Mouse (Mus musculus): ENCODE measurements at regions not wholly inside any gene's neighbourhood (a gene's known extent, or its start where the extent isn't known, plus 50 kb on each side); places are given as distances from the start of the nearest gene placed in this dataset.

DNA sequence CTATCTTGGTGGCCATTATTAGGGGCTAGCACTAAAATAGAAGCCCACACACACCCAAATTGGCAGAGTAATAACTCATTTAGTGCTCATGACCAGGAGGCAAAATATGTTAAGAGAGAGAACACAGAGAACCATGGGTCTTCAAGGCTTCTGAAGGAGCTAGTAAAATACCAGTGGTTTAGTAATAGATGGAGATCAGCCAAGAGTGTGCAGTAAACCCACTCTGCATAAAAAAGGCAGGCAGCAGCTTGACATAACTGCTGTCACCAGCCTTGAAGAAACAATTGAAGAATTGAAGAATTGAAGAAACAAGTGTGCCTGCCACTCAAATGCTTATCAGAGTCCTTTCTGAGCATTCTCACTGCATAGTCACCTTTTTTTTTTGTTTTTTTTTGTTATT is 227.9 kb downstream of the Csl start:
- no peak for DNase-seq (ENCODE audit: extremely low spot score)

DNA sequence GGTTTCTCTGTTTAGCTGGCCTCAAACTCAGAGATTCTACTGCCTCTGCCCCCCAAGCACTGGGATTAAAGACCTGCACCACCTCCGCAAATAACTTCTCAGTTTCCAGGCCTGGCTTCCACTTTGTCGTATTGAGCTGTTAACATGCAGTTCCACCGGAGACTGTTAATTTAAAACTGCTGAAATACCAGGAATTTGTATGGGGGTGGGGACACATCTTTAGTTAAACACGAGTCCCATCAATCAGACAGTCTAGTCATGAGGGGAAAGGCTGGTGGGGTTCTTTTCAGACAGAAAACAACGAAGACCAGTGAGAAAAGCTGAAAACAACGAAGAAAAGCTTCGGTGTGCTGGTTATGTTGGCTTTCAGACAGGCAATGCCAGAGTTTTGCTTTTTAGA is 227.5 kb downstream of the Csl start:
- DNase-seq (ENCODE audit: extremely low spot score), result no peak

DNA sequence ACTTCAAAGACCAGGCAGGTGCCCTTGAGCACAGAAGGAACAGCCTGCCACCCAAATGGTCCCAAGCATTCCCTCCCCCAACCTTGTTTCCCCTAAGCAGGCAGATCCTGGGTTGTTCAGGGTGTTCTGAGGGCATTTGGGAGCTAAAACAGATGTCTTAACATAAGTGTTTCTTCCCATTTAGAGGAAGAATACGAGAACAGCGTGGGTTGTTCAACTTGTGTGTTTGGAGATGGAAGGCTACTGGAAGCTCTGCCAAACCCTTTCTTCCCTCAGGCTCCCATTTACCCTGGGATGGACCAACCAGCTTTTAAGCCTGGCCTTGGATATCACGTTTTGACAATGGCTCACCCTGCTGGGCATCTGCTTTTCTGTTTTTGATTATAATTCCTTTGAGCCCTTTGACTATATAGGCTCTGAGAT is 226.8 kb downstream of the Csl start:
- DNase-seq (ENCODE audit: extremely low spot score), result peak; percentile 24

DNA sequence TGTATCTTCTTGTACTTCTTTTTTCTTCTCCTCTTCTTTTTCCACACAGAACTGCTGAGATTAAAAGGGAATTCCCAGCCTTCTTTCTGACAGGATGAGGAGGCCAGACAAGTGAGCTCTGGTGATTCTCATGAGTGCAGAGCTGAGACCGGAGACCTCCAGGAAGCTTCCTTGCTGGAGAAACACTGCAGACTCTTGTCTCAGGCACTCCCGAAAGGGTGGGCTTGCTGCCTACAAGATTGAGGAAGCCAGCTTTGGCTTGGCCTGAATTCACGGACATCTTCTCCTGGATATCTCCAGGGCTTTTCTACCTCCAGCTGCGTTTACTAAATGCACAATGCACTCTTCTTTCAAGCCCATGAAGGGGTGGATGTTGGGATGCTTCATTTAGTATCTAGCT is 226.0 kb downstream of the Csl start:
- DNase-seq (ENCODE audit: extremely low spot score), result no peak

DNA sequence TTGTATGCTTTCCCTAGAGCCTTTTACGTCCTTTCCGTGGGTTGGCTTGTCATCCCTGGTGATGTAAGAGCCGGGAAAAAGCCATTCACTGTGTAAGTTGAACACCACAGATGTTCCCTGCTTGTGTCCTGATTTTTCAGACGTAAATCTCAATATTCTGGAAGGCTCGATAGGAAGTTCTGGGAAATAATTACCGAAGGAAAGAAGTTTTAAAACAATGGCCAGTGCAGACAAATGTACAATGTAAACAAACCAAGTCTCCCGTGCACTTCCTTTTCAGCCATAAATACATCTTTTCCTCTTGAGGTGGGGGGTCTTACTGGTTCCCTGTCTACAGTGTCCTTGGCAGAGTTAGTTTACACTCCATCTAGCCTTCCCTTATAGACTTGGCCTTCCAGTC is 225.2 kb downstream of the Csl start:
- DNase-seq (ENCODE audit: extremely low spot score), result no peak

DNA sequence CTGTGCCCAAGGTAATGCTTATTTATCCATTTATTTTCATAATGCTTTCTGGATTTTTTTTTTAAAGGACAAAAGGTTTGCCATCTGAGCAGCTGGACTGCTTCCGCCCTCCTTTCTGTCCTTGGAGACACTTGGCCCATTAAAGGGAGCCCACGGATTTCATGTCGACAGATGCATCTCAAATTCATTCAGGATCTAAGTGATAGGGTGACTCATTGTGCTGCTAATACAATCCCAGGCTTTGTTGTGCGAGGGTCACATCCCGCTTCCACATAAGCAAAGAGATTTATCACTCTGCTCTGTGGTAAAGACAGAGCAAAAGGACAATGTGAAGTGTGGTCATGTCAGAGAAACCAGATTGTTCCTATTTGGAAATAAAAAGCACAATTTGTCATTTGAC is 220.8 kb downstream of the Csl start:
- DNase-seq (ENCODE audit: extremely low spot score), result no peak

DNA sequence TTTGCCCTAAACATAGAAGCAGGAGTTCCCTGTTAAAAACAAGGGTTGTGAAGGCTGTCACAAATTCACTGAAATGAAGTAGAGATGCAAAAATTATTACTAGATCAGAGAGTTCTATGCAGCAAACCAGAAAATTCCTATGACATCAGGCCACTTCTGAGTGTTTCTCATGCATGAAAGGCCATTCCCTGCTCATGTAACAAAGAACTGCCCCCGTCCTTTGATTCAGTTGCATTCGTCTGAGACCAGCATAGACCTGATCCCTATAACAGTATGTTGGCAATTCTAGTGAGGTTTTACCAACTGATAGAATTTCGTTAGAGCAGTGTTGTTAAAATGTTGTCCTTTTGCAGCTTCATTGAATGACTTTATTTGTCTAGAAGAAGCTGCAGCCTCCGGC is 207.1 kb downstream of the Csl start:
- no peak for DNase-seq (ENCODE audit: extremely low spot score)

DNA sequence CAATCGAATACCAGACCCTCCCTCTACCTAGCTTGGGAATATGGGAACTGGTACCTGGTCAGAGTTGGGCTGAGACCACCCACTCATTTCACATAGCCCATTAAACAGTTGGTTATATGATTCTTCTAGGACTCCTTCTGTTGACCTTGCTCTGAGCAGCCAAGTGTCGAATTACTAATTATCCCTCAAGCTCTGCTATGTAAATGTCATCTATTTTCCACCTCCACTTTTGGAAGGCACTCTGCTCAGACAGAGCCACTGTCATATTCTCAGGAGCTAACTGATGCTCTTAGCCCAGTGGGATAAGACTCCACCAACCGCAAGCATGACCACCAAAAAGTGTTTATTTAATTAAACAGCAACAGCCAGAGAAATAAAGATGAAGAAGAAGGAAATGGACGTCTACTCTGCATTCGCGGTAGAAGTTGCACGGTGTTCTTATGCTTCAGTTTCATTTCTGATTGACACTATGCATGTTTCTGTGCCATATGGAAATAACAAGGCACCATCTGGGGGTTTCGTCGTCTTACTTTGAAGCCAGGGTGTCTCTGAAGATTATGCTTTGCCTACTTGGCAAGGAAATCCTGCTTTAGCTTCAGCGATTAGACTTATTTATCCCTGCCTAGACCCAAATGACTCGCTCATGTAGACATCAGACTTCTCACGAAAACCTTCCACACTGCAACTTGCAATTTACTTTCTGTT is 206.5 kb downstream of the Csl start:
- no peak for DNase-seq (ENCODE audit: extremely low spot score)

DNA sequence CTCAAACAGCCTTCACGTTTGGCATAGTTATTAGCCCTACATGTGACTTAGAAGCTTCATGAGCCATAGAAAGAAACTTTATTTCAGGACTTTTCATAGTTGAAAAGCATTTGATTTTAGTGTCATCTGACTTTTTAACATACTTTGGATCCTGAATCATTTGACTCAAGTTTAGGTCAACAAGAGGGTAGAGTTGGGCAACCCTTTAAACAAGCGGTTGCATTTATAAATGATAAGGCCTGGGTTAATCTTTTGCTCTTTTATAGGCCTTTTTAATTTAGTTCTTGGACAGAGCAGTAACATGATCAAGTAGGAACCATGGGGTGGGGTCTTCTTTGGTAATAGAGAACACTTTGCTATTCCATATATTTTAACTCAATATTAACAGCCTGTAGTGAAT is 204.4 kb downstream of the Csl start:
- DNase-seq (ENCODE audit: extremely low spot score), result no peak

DNA sequence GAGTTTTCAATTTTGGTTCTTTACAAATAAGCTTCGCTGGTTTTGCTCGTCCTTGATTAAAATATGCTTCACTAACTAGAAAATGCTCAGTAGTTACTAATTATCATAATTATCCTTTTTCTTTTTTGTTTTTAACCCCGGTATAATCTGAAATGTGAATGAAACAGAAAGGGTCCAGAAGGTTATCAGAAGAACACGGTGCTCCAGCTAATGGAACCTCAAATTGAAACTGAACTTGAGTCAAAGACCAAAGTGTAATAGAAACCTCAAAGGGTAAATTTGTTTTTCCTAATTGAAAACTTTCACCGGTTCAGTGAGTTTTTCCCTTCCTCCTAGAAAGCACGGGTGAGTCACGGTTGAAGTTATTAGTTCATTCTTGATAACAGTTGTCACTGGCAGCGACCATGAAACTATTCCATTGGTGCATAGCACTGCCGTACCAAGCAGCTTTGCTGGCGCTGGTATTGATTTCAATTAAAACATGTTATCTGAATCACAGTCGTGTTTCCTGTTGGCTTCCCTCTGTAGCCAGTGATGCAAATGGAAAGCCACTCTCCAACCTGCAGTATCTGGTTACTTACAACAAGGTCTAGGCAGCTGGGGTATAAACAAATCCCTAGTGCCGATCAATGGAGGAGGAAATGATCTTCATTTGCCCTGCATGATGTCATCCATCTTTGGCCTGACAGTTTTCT is 203.7 kb downstream of the Csl start:
- peak; percentile 34 for DNase-seq (ENCODE audit: extremely low spot score)

DNA sequence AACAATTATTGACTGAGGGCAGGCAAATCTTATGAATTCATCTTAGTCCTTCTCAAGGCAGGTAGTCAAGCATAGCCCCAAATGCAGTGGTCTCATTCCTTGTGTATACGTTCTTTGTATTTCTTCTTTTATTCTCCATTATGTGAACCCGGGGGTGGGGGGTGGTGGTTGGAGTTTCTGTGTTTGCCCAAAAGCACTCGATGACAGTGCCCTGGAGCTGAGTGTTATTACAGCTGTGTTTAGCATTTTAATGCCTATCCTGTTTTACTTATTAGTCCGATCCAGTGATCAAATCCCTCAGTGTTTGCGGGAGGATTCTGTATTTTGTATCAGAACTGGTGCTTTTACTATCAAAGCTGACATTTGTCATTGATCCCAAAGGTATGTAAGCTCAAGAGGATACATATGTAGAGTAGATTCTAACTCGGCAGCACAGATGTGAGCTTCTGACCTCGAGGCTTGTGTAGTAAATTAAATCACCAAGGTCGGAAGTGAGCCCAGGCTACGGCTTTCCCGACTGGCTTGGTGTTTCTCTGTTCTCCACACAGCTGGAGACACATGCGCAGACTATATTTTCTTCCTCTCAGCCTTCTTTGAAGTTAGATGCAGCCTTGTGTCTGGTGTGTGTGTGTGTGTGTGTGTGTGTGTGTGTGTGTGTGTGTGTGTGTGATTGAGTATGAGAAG is 203.0 kb downstream of the Csl start:
- peak; percentile 46 for DNase-seq (ENCODE audit: extremely low spot score)

DNA sequence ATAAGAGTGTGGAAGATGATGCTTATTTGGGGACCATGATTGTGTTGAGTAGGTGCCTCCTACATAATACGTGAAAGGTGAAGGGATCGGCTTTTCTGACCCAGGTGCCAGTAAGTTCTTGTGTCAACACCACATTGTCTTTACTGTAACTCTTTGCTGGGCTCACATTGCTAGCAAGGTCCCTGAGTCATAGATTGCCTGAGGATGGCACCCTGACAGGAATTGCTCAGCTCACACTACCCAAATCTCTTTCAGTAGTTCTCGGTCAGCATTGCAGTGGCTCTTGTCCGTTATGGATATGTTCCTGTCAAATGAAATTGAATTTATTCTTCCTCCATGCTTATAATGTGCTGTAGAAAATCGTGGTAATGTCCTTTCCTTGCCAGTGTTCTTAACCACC is 200.8 kb downstream of the Csl start:
- DNase-seq (ENCODE audit: extremely low spot score), result no peak

DNA sequence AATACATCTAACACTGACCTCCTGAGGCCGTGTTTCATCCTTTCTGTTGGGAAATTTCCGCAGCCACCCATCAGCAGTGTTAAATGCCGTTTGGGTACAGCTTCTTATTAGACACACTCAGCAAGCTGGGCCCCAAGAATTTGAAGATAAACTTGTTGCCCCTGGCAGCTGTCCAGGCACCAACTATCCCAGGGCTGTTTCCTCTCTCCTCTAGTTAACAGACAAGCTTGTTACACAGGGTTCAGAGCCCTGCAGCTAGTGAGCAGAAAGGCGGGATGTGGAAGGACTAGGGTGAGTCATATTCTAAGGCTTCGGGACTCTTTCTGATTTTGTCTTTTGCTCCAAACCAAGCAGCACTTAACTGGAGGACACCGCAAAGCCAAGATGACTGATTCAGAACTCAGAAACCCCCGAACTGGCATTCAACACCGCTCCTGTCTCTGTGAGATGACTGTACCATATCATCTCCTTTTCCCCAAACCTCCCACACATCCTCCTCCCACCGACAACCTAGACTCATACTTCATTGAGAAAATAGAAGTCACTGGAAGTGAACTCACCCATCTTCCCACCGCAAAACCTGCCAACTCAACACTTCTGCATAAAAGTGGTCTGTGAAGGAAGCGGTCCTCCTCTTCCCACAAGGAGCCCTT is 198.2 kb downstream of the Csl start:
- no peak for DNase-seq (ENCODE audit: extremely low spot score)

DNA sequence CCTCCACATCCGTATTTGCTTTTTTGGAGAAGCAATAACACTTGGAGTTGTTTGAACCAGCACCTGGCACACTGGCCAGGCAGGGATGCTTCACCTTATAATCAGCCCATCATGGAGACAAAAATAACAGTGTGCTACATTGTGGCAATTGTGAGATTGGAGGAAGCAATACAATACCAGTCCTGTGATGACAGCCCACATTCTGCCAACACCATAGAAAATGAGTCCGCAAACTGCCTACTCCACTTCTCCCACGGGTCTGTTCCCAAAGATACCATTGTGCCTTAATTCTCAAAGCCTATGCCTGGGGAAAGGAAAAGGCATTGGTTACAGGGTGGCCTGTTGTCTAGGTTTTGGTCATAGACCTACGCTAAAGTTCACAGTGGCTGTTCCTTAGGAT is 194.9 kb downstream of the Csl start:
- DNase-seq (ENCODE audit: extremely low spot score), result no peak

DNA sequence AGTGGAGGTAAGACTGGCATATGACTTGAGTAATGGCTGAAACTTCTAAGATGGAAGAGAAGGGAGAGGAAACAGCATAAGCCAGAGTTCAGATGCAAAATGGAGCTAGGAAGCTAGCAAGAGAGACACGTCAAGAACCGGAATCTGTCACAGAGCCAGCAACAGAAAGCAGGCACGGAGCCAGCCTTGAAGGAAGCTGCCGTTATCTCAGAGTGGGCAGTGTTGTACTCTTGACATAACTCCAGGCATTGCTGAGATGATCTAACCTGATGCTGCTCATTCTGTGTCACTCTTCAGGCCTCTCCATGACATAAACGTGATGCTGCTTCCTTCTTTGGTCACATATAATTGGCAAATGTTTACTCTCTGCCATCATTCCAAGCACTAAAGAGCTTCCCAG is 191.0 kb downstream of the Csl start:
- no peak for DNase-seq (ENCODE audit: extremely low spot score)

DNA sequence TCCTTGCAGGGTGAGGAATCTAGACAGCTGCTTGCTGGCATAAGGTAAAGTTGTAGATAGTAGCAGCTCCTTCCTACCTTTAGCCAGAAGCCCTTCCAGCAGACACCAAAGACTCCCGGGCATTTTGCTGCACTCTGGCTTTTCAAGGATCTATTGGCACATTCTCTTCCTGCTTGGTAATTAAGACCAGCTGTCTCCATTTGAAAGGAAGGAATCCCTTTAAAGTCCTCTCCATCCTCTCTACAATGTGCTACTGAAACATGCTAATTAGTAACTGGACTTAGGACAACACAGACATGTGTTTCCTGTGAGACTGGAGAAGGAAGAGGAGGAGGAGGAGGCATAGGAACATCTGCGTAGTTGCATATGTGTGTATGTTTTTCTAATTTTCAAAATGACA is 189.3 kb downstream of the Csl start:
- DNase-seq (ENCODE audit: extremely low spot score), result peak; percentile 58

DNA sequence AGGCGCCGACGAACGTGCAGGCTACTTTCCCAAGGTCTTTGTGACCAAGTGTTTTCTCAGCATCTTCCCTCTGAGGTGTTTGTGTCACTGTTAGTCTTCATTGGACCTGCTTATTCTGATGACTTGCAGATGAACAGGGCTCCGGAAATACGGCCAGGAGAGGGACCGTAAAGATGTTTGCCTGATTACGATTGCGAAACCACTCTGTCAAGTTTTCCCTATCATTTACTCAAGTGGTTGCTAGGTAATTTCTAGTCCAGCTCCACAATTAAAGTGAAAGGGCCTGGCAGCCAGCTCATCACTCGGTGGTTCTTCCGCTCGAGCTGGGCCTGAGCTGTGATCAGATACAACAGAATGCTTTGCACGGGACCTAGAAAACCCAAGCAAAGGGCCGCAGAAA is 185.5 kb downstream of the Csl start:
- DNase-seq (ENCODE audit: extremely low spot score), result no peak

DNA sequence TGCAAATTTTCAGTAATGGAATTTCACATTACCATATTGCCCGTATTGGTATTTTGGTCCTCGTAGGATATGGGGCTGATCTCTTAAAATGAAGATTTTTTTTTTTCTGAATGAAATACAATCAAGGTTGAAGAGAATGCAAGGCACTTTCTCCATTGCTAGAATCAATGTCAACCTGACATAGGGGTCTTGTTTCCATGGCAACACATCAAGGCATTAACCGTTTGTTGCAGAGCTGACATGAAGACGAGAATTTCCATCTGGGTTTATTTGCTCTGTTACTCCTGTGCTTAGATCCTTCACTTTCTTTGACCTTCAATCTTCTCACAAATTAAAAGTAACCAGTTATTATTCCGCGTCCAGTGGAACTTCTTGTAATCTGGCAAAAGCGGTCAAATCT is 184.2 kb downstream of the Csl start:
- no peak for DNase-seq (ENCODE audit: extremely low spot score)

DNA sequence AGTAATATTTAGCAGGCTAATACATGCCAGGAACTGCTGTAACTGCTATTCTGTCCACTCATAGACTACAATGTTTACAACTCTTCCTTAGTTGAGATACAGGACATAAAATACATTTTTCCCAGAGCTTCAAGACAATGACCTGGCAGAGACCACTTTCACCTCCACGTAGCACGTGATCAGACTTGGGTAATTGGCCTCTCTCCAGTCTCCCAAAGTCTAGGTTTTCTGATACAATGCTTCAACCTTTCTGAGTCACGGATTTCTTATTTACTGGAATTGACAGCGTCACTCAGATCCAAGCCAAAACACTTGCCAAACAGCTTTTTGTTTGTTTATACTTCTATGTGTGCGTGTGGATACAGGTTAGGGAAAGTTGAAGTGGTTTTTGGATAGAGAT is 183.2 kb downstream of the Csl start:
- no peak for DNase-seq (ENCODE audit: extremely low spot score)

DNA sequence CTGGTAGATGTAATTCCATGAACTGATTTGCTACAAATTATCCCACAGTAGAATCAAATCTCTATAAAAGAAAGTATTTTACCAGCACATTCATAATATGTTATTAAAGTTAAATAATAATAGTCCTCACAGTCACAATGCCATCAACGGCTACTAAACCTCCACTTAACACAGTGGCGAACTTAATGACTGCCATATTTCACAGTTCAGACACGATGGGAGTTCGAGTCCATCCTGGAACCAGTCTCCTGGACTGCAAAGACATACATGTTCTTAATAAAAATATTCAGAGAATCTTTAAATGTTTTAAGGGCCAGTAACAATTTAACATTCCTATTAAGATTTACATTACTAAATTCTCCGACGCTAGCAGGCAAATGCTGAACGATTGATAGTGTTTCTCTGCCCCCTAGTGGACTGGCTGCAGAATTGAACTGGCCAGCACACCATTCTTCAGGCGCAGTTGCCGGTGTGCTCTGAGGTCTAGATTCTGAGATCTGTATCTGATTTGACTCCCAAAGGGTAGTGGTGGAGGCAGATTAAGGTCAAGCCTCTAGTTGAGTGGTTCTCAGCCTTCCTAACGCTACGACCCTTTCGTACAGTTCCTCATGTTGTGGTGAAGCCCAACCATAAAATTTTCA is 182.3 kb downstream of the Csl start:
- DNase-seq (ENCODE audit: extremely low spot score), result peak; percentile 70

DNA sequence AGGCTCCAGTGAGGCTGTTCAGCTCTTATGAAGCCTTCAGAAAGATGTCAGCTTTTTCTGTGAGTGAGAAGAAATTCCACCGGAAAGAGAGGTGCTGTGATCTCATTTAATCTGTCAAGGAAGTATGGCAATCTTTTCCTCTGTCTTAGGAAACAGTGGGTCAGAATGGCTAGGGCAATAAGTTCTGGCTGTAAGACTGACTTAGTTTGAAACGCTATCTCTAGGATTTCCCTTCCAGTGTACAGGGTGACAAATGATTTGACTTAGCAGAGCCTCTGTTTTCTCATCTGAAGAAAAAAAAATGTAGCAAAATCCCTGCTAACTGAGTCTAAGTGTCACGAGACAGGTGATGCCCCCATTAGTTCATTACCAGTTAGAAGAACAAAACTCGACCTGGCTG is 181.1 kb downstream of the Csl start:
- no peak for DNase-seq (ENCODE audit: extremely low spot score)

DNA sequence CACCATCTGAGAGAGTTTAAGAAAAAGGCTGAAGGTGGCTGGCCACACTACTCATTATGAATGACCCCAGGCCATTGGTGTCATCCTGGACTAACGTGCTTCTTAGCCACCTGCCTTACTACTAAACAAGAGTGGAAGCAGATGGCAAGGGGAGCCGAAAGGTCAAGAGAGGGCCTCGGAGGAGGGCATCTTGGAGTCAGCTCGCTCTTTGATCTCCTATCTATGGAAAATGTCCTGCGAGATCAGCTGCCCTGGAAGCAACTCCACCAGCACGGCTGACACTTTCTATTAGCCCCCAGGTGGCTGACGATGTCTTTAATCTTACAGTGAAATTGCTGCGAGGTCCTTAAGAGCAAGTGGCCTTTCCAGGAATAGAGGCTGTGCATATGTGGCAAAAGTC is 179.3 kb downstream of the Csl start:
- DNase-seq (ENCODE audit: extremely low spot score), result peak; percentile 42

Data from embryo, embryonic 9.5 days (tissue).